Mouse (Mus musculus): ENCODE results near the gene Map4k1.

- TF ChIP-seq CTCF (IDR thresholded peaks at IDR 0.05; ENCODE audit: low read depth), result no peak
- TF ChIP-seq EP300 (IDR thresholded peaks at IDR 0.05; ENCODE audit: low read depth), result no peak
These were observed 23.1 kb upstream of the Map4k1 start for GRCm38 (mm10) chr7:28958770-28959169.

Data from heart, postnatal 0 days (tissue).